8 mouse cellular contexts compared by ENCODE assay signal in genomic region chr16:22857431-22858113, GRCm38 (mm10). TPM values are rescaled to one million over a fixed set of nuclear protein-coding genes. Genes with fewer than 3 reads are reported as not detected.
DNase-seq lines count a peak whose midpoint lies in the region; ATAC-seq and TF ChIP-seq lines count a peak whose summit lies in the region.

Gene Tbccd1 (minus strand): TSS chr16:22857669.
Gene Dnajb11 (plus strand): TSS chr16:22857845.

- 0 out of 2 replicates have a peak, but pooled peaks have one; percentile 22 for TF ChIP-seq EP300 in ES-Bruce4 (IDR thresholded peaks at IDR 0.05; ENCODE audit: insufficient read depth, low read depth, low read length)
- no peak for TF ChIP-seq EP300 in liver, postnatal 0 days (IDR thresholded peaks at IDR 0.05; ENCODE audit: low read depth)

- H3K27ac ChIP-seq in ES-Bruce4 (ENCODE audit: insufficient read depth, low read length), result 0 out of 2 replicates have a peak within 1 kb of the TSS, but pooled peaks have one; percentile 41
- H3K27ac ChIP-seq in forebrain, embryonic 13.5 days, result peak within 1 kb of the TSS; percentile 63
- peak within 1 kb of the TSS; percentile 98 for H3K27ac ChIP-seq in liver, postnatal 0 days (ENCODE audit: low read depth)
- H3K27ac ChIP-seq in neural tube, embryonic 14.5 days (ENCODE audit: low read depth, low read length), result peak within 1 kb of the TSS; percentile 78

- intact Hi-C loops in heart, postnatal 10 days (cut with DNase I), result loop anchor here (5.0 kb wide), 1 partner anchor 270 kb away; the partner anchor contains the start of gene Rfc4

- H3K4me1 ChIP-seq in ES-Bruce4 (ENCODE audit: control insufficient read depth, insufficient read depth, low read length), result peaks cover 1% of the 10 kb centered on the region
- H3K4me1 ChIP-seq in forebrain, embryonic 13.5 days, result peaks cover 14% of the 10 kb centered on the region
- H3K4me1 ChIP-seq in liver, postnatal 0 days (ENCODE audit: insufficient read depth), result peaks cover 20% of the 10 kb centered on the region
- H3K4me1 ChIP-seq in neural tube, embryonic 14.5 days (ENCODE audit: control insufficient read depth, insufficient read depth, low read length), result peaks cover 12% of the 10 kb centered on the region

- WGBS in forebrain, embryonic 13.5 days, result under 1% methylated on average over 62 of the region's 62 CpGs
- WGBS in large intestine, adult 2 months, result under 1% methylated on average over 62 of the region's 62 CpGs
- WGBS in liver, postnatal 0 days (ENCODE audit: insufficient replicate concordance), result under 1% methylated on average over 62 of the region's 62 CpGs
- WGBS in neural tube, embryonic 14.5 days, result under 1% methylated on average over 62 of the region's 62 CpGs

- peak; percentile 99 to 100 for DNase-seq in heart, postnatal 10 days
- DNase-seq in large intestine, adult 2 months (ENCODE audit: low read depth, low spot score), result peak; percentile 100
- peak; percentile 99 for DNase-seq in liver, postnatal 0 days
- peak; percentile 98 for DNase-seq in testis, postnatal 10 days (ENCODE audit: low spot score)

- H3K4me2 ChIP-seq in forebrain, embryonic 13.5 days, result peak within 1 kb of the TSS; percentile 90
- peak within 1 kb of the TSS; percentile 94 for H3K4me2 ChIP-seq in liver, postnatal 0 days (ENCODE audit: low read depth, low read length)
- H3K4me2 ChIP-seq in neural tube, embryonic 14.5 days (ENCODE audit: low read depth, low read length), result peak within 1 kb of the TSS; percentile 72

- H3K27me3 ChIP-seq in ES-Bruce4 (ENCODE audit: control insufficient read depth, insufficient read depth, low read length, poor library complexity, severe bottlenecking), result no peaks in the 10 kb centered on the region
- H3K27me3 ChIP-seq in forebrain, embryonic 13.5 days, result no peaks in the 10 kb centered on the region
- H3K27me3 ChIP-seq in liver, postnatal 0 days (ENCODE audit: insufficient read depth, low read length), result no peaks in the 10 kb centered on the region
- H3K27me3 ChIP-seq in neural tube, embryonic 14.5 days (ENCODE audit: control insufficient read depth, insufficient read depth, low read length), result no peaks in the 10 kb centered on the region

- TF ChIP-seq CTCF in ES-Bruce4 (IDR thresholded peaks at IDR 0.05; ENCODE audit: low read depth, low read length), result no peak
- TF ChIP-seq CTCF in liver, postnatal 0 days (IDR thresholded peaks at IDR 0.05; ENCODE audit: low read depth), result no peak

- peak; percentile 99 for ATAC-seq in cerebellum, adult (ENCODE audit: insufficient number of reproducible peaks, low FRiP score, low TSS enrichment)
- peak; percentile 99 for ATAC-seq in forebrain, embryonic 13.5 days
- ATAC-seq in liver, postnatal 0 days, result peak; percentile 97
- peak; percentile 100 for ATAC-seq in neural tube, embryonic 14.5 days (ENCODE audit: low read depth)

- H3K9ac ChIP-seq in ES-Bruce4 (ENCODE audit: low read depth, poor library complexity, severe bottlenecking), result peak within 1 kb of the TSS; percentile 75
- peak within 1 kb of the TSS; percentile 83 for H3K9ac ChIP-seq in forebrain, embryonic 13.5 days
- H3K9ac ChIP-seq in liver, postnatal 0 days (replicated peaks), result peak within 1 kb of the TSS; percentile 89
- peak within 1 kb of the TSS; percentile 73 for H3K9ac ChIP-seq in neural tube, embryonic 14.5 days (replicated peaks; ENCODE audit: low read depth, low read length)

- peaks cover 4% of the 10 kb centered on the region for H3K36me3 ChIP-seq in ES-Bruce4 (ENCODE audit: control insufficient read depth, insufficient read depth, low read length, poor library complexity, severe bottlenecking)
- H3K36me3 ChIP-seq in forebrain, embryonic 13.5 days (ENCODE audit: poor library complexity, severe bottlenecking), result peaks cover 10% of the 10 kb centered on the region; the same call in 1 of the 2 replicates
- H3K36me3 ChIP-seq in liver, postnatal 0 days (replicated peaks; ENCODE audit: insufficient read depth, low read length), result peaks cover 17% of the 10 kb centered on the region
- H3K36me3 ChIP-seq in neural tube, embryonic 14.5 days (ENCODE audit: control insufficient read depth, insufficient read depth, low read length), result no peaks in the 10 kb centered on the region

- no peaks in the 10 kb centered on the region for H3K9me3 ChIP-seq in ES-Bruce4 (replicated peaks; ENCODE audit: control insufficient read depth, insufficient read depth, low read length, poor library complexity, severe bottlenecking)
- no peaks in the 10 kb centered on the region for H3K9me3 ChIP-seq in forebrain, embryonic 13.5 days (replicated peaks)
- no peaks in the 10 kb centered on the region for H3K9me3 ChIP-seq in liver, postnatal 0 days (ENCODE audit: low read length)
- H3K9me3 ChIP-seq in neural tube, embryonic 14.5 days (ENCODE audit: control insufficient read depth, low read length), result no peaks in the 10 kb centered on the region

- TF ChIP-seq POLR2A in ES-Bruce4 (IDR thresholded peaks at IDR 0.05; ENCODE audit: insufficient read depth, low read length), result no peak

- H3K4me3 ChIP-seq in ES-Bruce4 (ENCODE audit: low read depth, low read length), result peak within 1 kb of the TSS; percentile 98
- H3K4me3 ChIP-seq in forebrain, embryonic 13.5 days, result peak within 1 kb of the TSS; percentile 82
- peak within 1 kb of the TSS; percentile 75 for H3K4me3 ChIP-seq in liver, postnatal 0 days (ENCODE audit: low read depth, low read length)
- H3K4me3 ChIP-seq in neural tube, embryonic 14.5 days (ENCODE audit: low read depth, low read length), result peak within 1 kb of the TSS; percentile 85

RNA-seq across cellular contexts. Expression of gene Tbccd1, which starts in this region (rescaled TPM):
- polyA plus RNA-seq in ES-Bruce4 (2011; ENCODE audit: insufficient read depth, insufficient read length, low read depth, missing spikeins), result 20.5 and 22.0 TPM in 2 replicates
- polyA plus RNA-seq in forebrain, embryonic 13.5 days (2015; fragmentation: Nextera tagmentation; extraction: Ambion mirVana), result 26.5 and 28.6 TPM in 2 replicates
- 10 to 100 TPM in 1 of 2 experiments, 1 to 10 TPM in 1; 9.1 to 10.9 TPM for total RNA-seq in heart, postnatal 10 days (2021)
- 13.9 and 16.2 TPM in 2 replicates for polyA plus RNA-seq in large intestine, adult 2 months (2012; rRNA removed)
- 13.7 and 14.6 TPM in 2 replicates for polyA plus RNA-seq in liver, postnatal 0 days (2015; fragmentation: Nextera tagmentation; extraction: Ambion mirVana)
- 20.7 and 25.7 TPM in 2 replicates for polyA plus RNA-seq in neural tube, embryonic 14.5 days (2014; fragmentation: Nextera tagmentation; extraction: Ambion mirVana)

RNA-seq across cellular contexts. Expression of gene Dnajb11, which starts in this region (rescaled TPM):
- polyA plus RNA-seq in ES-Bruce4 (2011; ENCODE audit: insufficient read depth, insufficient read length, low read depth, missing spikeins), result 56.5 and 59.1 TPM in 2 replicates
- polyA plus RNA-seq in forebrain, embryonic 13.5 days (2015; fragmentation: Nextera tagmentation; extraction: Ambion mirVana), result 82.1 and 83.9 TPM in 2 replicates
- 10 to 100 TPM; 59.6 to 65.5 TPM for total RNA-seq in heart, postnatal 10 days (2021)
- polyA plus RNA-seq in large intestine, adult 2 months (2012; rRNA removed), result 30.0 and 30.4 TPM in 2 replicates
- polyA plus RNA-seq in liver, postnatal 0 days (2015; fragmentation: Nextera tagmentation; extraction: Ambion mirVana), result 48.9 and 50.3 TPM in 2 replicates
- polyA plus RNA-seq in neural tube, embryonic 14.5 days (2014; fragmentation: Nextera tagmentation; extraction: Ambion mirVana), result 90.2 and 103 TPM in 2 replicates

Comparison
In these comparisons a context has a peak if more than half of its experiments do, and no peak if none do; other contexts are left out.
1. Peak in every context shown above with its lines: DNase-seq, ATAC-seq, H3K4me3 ChIP-seq and H3K27ac ChIP-seq.
2. H3K27ac ChIP-seq: peak in every context shown above with its lines; median percentile 98 in liver, postnatal 0 days; 78 in neural tube, embryonic 14.5 days; 63 in forebrain, embryonic 13.5 days; 41 in ES-Bruce4.